Mouse (Mus musculus): ENCODE measurements at regions not wholly inside any gene's neighbourhood (a gene's known extent, or its start where the extent isn't known, plus 50 kb on each side); places are given as distances from the start of the nearest gene placed in this dataset.

GRCm38 (mm10) chr17:15918609-15919008 is 87.8 kb upstream of the Rgmb start:
- TF ChIP-seq CTCF (IDR thresholded peaks at IDR 0.05; ENCODE audit: insufficient read depth, low read depth, low read length) (no peak), POLR2A (IDR thresholded peaks at IDR 0.05; ENCODE audit: insufficient read depth, low read depth, low read length) (no peak)
